Mouse (Mus musculus): ENCODE measurements at regions not wholly inside any gene's neighbourhood (a gene's known extent, or its start where the extent isn't known, plus 50 kb on each side); places are given as distances from the start of the nearest gene placed in this dataset.
"Not testable (repeated sequence)": the region's sequence is repeated elsewhere in the genome, so short reads cannot be mapped to it uniquely, and the experiment has no call there.

GRCm38 (mm10) chr1:141716953-141717352 lies 1471.0 kb downstream of the Kcnt2 start:
- no peak for DNase-seq (ENCODE audit: low spot score in 2 of 2)

GRCm38 (mm10) chr1:141717510-141717909 lies 1471.6 kb downstream of the Kcnt2 start:
- no peak for DNase-seq (ENCODE audit: low spot score in 2 of 2)

GRCm38 (mm10) chr1:141741299-141741698 lies 1495.3 kb downstream of the Kcnt2 start:
- DNase-seq (ENCODE audit: low spot score in 2 of 2) = peak in 1 of 2 experiments; percentile 19

- DNase-seq (ENCODE audit: low spot score in 2 of 2) = no peak
Measured at GRCm38 (mm10) chr1:141776059-141776458, 1530.1 kb downstream of the Kcnt2 start.

GRCm38 (mm10) chr1:141783367-141783766 lies 1537.4 kb downstream of the Kcnt2 start:
- peak in 1 of 2 experiments; percentile 10 for DNase-seq (ENCODE audit: low spot score in 2 of 2)

- DNase-seq (ENCODE audit: low spot score in 2 of 2) = no peak
Measured at GRCm38 (mm10) chr1:141813315-141814158, 1567.6 kb downstream of the Kcnt2 start.

GRCm38 (mm10) chr1:141831444-141831843 lies 1585.5 kb downstream of the Kcnt2 start:
- no peak for DNase-seq (ENCODE audit: low spot score in 2 of 2)

GRCm38 (mm10) chr1:141842547-141842946 lies 1596.6 kb downstream of the Kcnt2 start:
- no peak for DNase-seq (ENCODE audit: low spot score in 2 of 2)

- not testable (repeated sequence) for DNase-seq (ENCODE audit: low spot score in 2 of 2)
Measured at GRCm38 (mm10) chr1:141853841-141854240, 1607.9 kb downstream of the Kcnt2 start.

- no peak for DNase-seq (ENCODE audit: low spot score in 2 of 2)
Measured at GRCm38 (mm10) chr1:141884356-141884755, 1638.4 kb downstream of the Kcnt2 start.

- DNase-seq (ENCODE audit: low spot score in 2 of 2) = no peak
Measured at GRCm38 (mm10) chr1:141897924-141898455, 1652.0 kb downstream of the Kcnt2 start.

GRCm38 (mm10) chr1:141911714-141912398 lies 1665.9 kb downstream of the Kcnt2 start:
- DNase-seq (ENCODE audit: low spot score in 2 of 2) = no peak

GRCm38 (mm10) chr1:141926194-141926593 lies 1680.2 kb downstream of the Kcnt2 start:
- no peak for DNase-seq (ENCODE audit: low spot score in 2 of 2)

GRCm38 (mm10) chr1:141926804-141927203 lies 1680.8 kb downstream of the Kcnt2 start:
- DNase-seq (ENCODE audit: low spot score in 2 of 2) = no peak

- no peak for DNase-seq (ENCODE audit: low spot score in 2 of 2)
Measured at GRCm38 (mm10) chr1:141948055-141948454, 1692.4 kb upstream of the B3galt2 start.

GRCm38 (mm10) chr1:141954323-141954867 lies 1686.1 kb upstream of the B3galt2 start:
- no peak for DNase-seq (ENCODE audit: low spot score in 2 of 2)

- DNase-seq (ENCODE audit: low spot score in 2 of 2) = peak; percentile 30 to 40
Measured at GRCm38 (mm10) chr1:141961743-141962142, 1678.7 kb upstream of the B3galt2 start.

GRCm38 (mm10) chr1:141968133-141968532 lies 1672.3 kb upstream of the B3galt2 start:
- no peak for DNase-seq (ENCODE audit: low spot score in 2 of 2)

- DNase-seq (ENCODE audit: low spot score in 2 of 2) = no peak
Measured at GRCm38 (mm10) chr1:141974329-141974728, 1666.1 kb upstream of the B3galt2 start.

GRCm38 (mm10) chr1:141999769-142000168 lies 1640.7 kb upstream of the B3galt2 start:
- no peak for DNase-seq (ENCODE audit: low spot score in 2 of 2)

- DNase-seq (ENCODE audit: low spot score in 2 of 2) = no peak
Measured at GRCm38 (mm10) chr1:142000335-142000734, 1640.1 kb upstream of the B3galt2 start.

GRCm38 (mm10) chr1:142006316-142006715 lies 1634.1 kb upstream of the B3galt2 start:
- DNase-seq (ENCODE audit: low spot score in 2 of 2) = no peak
